Mouse (Mus musculus): ENCODE measurements around the gene Pam. TPM values are rescaled to one million over a fixed set of nuclear protein-coding genes. Genes with fewer than 3 reads are reported as not detected.

The Pam gene
- polyA plus RNA-seq, 1 experiment from 2014 or later = 27.2 TPM

DNA sequence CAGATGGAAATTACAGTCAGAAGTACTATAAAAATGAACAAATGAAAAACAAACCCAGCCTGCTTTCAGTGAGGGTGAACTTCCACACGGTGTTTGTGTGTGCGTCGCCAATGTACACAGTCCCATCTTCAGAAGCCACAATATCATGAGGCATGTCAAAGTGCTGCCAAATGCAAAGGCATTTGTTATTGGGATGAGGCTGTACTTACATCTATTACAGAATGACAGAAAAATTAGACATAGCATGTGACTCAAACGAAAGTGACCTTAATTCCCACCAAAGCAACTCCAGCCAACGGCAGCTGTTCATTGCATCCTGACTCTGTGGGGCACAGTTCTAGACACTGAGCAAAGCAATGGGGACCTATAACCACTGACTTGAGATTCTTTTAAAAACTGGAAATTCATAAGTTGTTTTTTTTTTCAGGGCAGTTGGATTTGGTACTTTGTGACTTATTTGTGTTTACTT is 261.1 kb downstream of the Pam start:
- no peaks in the 10 kb centered on the region for H3K27me3 ChIP-seq
- WGBS = 94% methylated on average over 5 of the region's 5 CpGs

DNA sequence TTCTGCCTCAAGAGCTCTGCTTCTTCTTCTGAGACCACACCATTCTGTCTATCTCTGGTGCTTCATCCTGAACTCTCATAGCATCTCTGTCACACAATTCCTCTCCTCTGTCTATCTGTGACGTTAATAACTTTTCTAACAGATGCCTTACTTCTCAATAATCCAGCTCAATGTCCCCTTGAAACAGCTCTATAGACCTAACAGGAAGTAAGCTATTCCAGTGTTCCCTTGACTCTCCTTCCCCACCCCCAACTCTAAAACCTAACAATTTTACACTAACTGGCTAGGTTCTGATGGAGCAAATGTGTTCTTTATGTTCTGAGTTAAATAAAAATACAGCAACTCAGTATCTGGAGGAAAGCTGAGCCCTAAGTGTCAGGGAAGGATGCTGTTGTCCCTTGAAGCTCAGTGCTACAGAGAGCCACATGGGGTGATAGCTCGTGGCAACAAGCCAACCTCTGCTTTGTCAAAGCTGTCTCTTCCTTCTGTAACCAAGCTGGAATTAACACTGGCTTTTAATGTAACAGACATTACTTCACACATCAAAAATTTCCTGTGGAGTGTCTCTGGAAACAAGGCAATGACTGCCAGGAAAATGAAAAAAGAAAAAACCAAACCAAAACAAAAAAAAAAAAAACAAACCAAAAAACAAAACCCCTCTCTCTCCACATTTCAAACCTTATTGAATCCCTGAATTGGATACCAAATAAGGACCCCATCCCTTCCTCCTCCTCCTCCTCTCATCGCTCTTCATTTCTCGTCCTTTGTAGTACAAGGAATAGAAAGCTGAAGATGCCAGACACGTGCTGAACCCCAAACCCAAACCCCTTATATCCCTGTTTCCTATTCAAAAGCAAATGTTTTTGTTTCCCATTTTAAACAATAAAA is 261.7 kb downstream of the Pam start:
- Histone ChIP-seq H3K4me3 (no peak overlapping the region), H3K9me3 (no peaks in the 10 kb centered on the region), H3K4me2 (replicated peaks) (no peak overlapping the region), H3K27me3 (no peaks in the 10 kb centered on the region), H3K27ac (replicated peaks) (no peak overlapping the region), H3K9ac (replicated peaks) (no peak overlapping the region), H3K36me3 (no peaks in the 10 kb centered on the region; the same call in 1 of the 2 replicates), H3K4me1 (no peaks in the 10 kb centered on the region)
- 77% methylated on average over 5 of the region's 5 CpGs for WGBS
- no peak for ATAC-seq (ENCODE audit: low FRiP score, low read depth)

More for the DNA sequence above, 261.1 kb downstream of the Pam start:
- Histone ChIP-seq H3K36me3 (no peaks in the 10 kb centered on the region; the same call in 1 of the 2 replicates), H3K4me2 (replicated peaks) (no peak overlapping the region), H3K9ac (replicated peaks) (no peak overlapping the region), H3K4me3 (no peak overlapping the region), H3K4me1 (no peaks in the 10 kb centered on the region), H3K27ac (replicated peaks) (no peak overlapping the region), H3K9me3 (no peaks in the 10 kb centered on the region)
- ATAC-seq (ENCODE audit: low FRiP score, low read depth) = no peak

DNA sequence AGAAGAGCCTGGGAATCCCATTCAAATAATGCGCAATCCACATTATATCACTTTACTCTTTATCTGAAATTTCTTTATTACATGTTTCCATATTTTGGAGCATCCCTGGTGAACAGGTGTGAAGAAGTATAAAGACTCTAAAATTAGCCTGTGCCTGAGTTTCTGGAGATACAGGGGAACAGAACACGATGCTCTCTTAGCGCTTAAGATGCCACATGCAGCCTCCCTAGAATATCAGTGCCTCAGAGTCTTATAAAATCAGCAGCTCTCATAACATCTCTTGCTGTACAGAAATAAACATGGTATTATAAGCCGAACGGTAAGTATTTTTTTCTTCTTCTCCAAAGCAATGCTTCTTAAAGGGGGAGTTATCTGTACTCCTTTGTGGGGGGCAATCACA is 267.4 kb downstream of the Pam start:
- no peak overlapping the region for H3K9ac ChIP-seq (replicated peaks)
- H3K4me3 ChIP-seq = no peak overlapping the region
- H3K27ac ChIP-seq (replicated peaks) = no peak overlapping the region
- no peaks in the 10 kb centered on the region; the same call in 1 of the 2 replicates for H3K36me3 ChIP-seq
- no peaks in the 10 kb centered on the region for H3K27me3 ChIP-seq
- H3K4me1 ChIP-seq = no peaks in the 10 kb centered on the region
- ATAC-seq (ENCODE audit: low FRiP score, low read depth) = no peak
- whole genome bisulfite sequencing = 91% methylated on average over 5 of the region's 5 CpGs
- H3K9me3 ChIP-seq = no peaks in the 10 kb centered on the region
- H3K4me2 ChIP-seq (replicated peaks) = no peak overlapping the region

DNA sequence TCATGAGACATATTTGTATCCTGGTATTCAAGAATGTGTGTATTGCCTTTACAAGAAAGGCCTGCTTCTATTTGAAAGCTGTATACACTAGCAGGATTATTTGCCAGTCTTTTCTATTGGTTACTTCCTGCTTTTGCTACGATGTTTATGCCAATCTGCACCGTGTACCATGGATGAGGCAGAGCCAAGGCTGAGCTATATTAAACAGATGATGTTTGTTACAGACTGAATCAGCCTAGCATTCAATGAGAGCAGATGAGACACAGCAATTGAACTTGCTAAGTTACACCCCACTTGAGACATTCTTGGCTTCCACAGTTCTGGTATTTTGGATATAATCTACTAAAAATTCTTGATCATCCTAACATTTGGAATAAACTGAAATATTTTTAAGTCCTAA is 267.9 kb downstream of the Pam start:
- H3K27me3 ChIP-seq = no peaks in the 10 kb centered on the region
- H3K36me3 ChIP-seq = no peaks in the 10 kb centered on the region; the same call in 1 of the 2 replicates
- WGBS = 93% methylated on average over 2 of the region's 2 CpGs
- no peaks in the 10 kb centered on the region for H3K9me3 ChIP-seq
- no peak overlapping the region for H3K4me2 ChIP-seq (replicated peaks)
- H3K9ac ChIP-seq (replicated peaks) = no peak overlapping the region
- no peak overlapping the region for H3K4me3 ChIP-seq
- no peak for ATAC-seq (ENCODE audit: low FRiP score, low read depth)
- H3K27ac ChIP-seq (replicated peaks) = no peak overlapping the region
- H3K4me1 ChIP-seq = no peaks in the 10 kb centered on the region

DNA sequence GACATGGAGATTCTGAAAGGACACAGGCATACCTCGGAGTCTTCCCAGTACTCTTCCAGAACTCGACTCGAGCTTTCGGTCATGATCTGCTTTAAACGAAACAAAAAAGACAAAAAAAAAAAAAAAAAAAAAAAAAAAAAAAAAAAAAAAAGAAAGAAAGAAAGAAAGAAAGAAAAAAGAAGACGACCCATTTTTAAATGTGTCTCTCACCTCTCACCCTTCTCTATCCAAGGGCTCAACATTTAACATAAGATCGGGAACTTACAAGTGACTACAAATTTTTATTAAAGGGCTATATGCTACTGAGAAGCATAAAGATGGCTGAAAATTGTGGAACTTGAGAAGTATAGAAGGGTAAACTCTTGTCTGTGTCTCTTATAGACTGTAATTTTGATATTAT is 272.5 kb downstream of the Pam start:
- H3K4me1 ChIP-seq = no peaks in the 10 kb centered on the region
- H3K4me3 ChIP-seq = no peak overlapping the region
- no peaks in the 10 kb centered on the region for H3K9me3 ChIP-seq
- no peak overlapping the region for H3K4me2 ChIP-seq (replicated peaks)
- no peak for ATAC-seq (ENCODE audit: low FRiP score, low read depth)
- no peaks in the 10 kb centered on the region for H3K36me3 ChIP-seq
- no peak overlapping the region for H3K9ac ChIP-seq (replicated peaks)
- no peaks in the 10 kb centered on the region for H3K27me3 ChIP-seq
- H3K27ac ChIP-seq (replicated peaks) = no peak overlapping the region
- 94% methylated on average over 7 of the region's 7 CpGs for WGBS

DNA sequence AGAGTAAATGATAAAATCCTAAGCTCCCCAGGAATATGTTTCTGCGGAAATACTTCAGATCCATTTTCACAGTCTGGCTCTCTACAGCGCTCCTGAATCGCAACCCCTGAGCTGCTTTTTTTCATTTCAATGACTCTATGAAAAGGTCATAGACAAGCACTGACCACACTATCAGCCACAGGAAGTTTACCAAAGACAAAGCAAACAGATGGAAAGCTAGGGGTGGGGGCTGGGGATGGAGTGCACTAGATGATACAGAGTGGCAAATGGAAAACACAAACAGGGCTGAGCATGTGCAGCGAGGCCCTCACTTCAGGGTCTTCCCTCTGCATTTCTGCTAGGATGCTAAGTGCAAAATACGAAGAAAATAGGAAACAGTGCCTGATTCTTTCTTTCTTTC is 273.2 kb downstream of the Pam start:
- no peak overlapping the region for H3K9ac ChIP-seq (replicated peaks)
- H3K9me3 ChIP-seq = no peaks in the 10 kb centered on the region
- no peaks in the 10 kb centered on the region for H3K36me3 ChIP-seq
- no peak for ATAC-seq (ENCODE audit: low FRiP score, low read depth)
- no peak overlapping the region for H3K4me3 ChIP-seq
- 79% methylated on average over 5 of the region's 5 CpGs for WGBS
- no peaks in the 10 kb centered on the region for H3K27me3 ChIP-seq
- no peak overlapping the region for H3K4me2 ChIP-seq (replicated peaks)
- H3K27ac ChIP-seq (replicated peaks) = no peak overlapping the region
- H3K4me1 ChIP-seq = no peaks in the 10 kb centered on the region

DNA sequence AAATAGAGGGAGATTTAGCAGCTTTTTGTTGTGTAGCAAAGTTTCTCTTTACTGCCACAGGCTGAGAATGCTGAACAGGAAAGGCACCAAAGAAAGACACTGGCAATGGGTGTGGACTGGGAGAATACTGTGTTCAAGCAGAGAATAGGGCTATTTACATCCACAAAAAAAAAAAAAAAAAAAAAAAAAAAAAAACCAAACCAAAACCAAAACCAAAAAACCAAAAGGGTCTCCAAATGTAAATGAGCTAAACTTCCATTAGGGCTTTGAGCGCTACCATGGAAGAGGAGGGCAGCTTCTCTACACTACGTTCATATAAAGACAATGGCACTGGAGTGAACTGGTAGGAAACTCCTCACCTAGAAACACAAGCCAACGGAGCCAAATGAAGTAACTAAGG is 274.2 kb downstream of the Pam start:
- Histone ChIP-seq H3K36me3 (no peaks in the 10 kb centered on the region), H3K4me2 (replicated peaks) (no peak overlapping the region), H3K27ac (replicated peaks) (no peak overlapping the region), H3K27me3 (no peaks in the 10 kb centered on the region), H3K9ac (replicated peaks) (no peak overlapping the region), H3K9me3 (no peaks in the 10 kb centered on the region), H3K4me3 (no peak overlapping the region), H3K4me1 (no peaks in the 10 kb centered on the region)
- WGBS = 89% methylated on average over 3 of the region's 3 CpGs
- ATAC-seq (ENCODE audit: low FRiP score, low read depth) = no peak

DNA sequence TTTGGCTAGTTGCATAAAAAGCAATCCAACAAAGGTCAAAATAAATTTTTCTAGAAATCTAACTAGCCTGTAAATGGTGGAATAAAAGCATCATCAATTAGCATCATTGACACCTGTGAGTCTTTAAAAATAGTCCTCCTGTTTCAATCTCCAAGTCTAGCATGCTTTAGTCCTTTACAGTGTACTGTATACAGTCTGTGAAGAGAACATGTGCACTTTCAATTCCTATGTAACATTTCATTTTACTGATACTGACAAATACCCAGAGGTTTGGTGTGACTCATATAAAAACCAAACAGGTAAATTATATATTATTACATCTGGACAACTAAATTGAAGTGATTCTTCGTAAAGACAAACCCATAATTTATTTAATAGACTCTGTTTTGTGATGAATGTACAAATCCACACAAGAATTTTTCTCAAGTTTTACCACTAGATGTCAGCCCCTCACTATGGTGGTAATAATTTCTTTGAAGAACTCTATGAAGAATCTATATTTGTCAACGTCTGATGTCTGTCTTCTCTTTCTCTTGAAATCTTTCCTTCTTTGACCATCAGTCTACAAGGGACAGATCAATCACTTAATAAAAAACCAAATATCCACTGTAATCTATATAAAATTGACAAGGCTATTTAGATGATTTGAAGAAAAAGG is 286.1 kb downstream of the Pam start:
- 54% methylated on average over 2 of the region's 2 CpGs for WGBS

DNA sequence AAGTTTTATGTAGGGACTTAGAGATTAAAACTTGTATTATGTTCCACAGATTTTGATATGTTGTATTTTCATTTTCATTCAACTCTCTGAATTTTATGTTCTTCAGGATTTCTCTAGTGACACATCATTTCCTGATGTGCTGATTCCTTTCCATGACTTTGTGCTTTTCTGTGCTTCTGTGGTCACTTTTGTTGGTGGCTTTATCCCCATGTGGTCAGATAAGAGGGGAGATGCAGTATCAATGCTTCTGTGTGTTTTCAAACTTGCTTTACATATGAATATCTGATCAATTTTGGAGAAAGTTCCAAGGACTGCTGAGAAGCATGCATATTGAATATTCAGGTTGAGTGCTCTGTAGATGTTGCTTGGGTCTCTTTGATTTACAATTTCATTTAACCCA is 290.9 kb downstream of the Pam start:
- no peak overlapping the region for H3K27ac ChIP-seq (replicated peaks)
- no peaks in the 10 kb centered on the region; the same call in 1 of the 2 replicates for H3K4me1 ChIP-seq
- no peaks in the 10 kb centered on the region for H3K27me3 ChIP-seq
- no peaks in the 10 kb centered on the region for H3K36me3 ChIP-seq
- H3K4me2 ChIP-seq (replicated peaks) = no peak overlapping the region
- H3K4me3 ChIP-seq = no peak overlapping the region
- H3K9me3 ChIP-seq = 0 out of 2 replicates have a peak, but pooled peaks cover 8% of the 10 kb centered on the region
- no peak for ATAC-seq (ENCODE audit: low FRiP score, low read depth)
- no peak overlapping the region for H3K9ac ChIP-seq (replicated peaks)

More for the DNA sequence above, 286.1 kb downstream of the Pam start:
- H3K4me2 ChIP-seq (replicated peaks) = no peak overlapping the region
- no peak overlapping the region for H3K9ac ChIP-seq (replicated peaks)
- no peaks in the 10 kb centered on the region for H3K36me3 ChIP-seq
- ATAC-seq (ENCODE audit: low FRiP score, low read depth) = 0 out of 2 replicates have a peak, but pooled peaks have one; percentile 38
- no peaks in the 10 kb centered on the region for H3K4me1 ChIP-seq
- H3K9me3 ChIP-seq = no peaks in the 10 kb centered on the region
- no peak overlapping the region for H3K27ac ChIP-seq (replicated peaks)
- no peak overlapping the region for H3K4me3 ChIP-seq
- no peaks in the 10 kb centered on the region for H3K27me3 ChIP-seq

DNA sequence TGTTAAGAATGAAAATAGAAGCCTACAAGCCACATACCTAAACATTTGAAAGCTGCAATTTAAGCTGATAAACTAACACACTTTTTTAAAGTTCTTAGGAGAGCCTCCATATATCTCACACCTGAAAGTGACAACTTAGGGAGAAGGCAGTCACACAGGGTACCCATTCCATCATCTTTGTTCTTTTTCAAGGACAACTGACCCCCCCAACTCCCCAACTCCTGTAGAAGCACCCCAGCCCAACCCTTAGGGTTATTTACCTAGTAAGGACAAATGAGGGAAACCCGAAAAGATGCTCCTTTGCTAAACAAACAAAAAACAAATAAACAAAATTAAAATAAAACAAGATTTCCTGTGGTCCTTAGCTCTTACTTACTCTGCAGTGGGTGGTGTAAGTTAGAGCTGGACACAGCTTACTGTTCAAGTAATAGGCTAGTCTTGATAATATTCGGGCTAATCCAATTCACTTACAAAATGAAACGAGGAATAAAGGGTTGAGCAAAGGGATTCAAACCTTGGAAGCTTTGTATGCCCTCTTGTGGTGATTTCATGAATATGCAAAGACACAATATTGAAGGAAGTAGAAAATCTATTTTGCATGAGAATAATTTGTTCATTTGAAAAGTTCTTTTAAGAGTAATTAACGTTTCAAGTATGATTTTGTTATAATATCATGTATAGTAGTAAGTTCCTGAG is 293.1 kb downstream of the Pam start:
- H3K4me3 ChIP-seq = no peak overlapping the region
- no peaks in the 10 kb centered on the region for H3K36me3 ChIP-seq
- H3K27ac ChIP-seq (replicated peaks) = no peak overlapping the region
- H3K9me3 ChIP-seq = 0 out of 2 replicates have a peak, but pooled peaks cover 8% of the 10 kb centered on the region
- no peak overlapping the region for H3K4me2 ChIP-seq (replicated peaks)
- 37% methylated on average over 4 of the region's 4 CpGs for WGBS
- ATAC-seq (ENCODE audit: low FRiP score, low read depth) = 0 out of 2 replicates have a peak, but pooled peaks have one; percentile 38
- H3K4me1 ChIP-seq = no peaks in the 10 kb centered on the region; the same call in 1 of the 2 replicates
- no peaks in the 10 kb centered on the region for H3K27me3 ChIP-seq
- no peak overlapping the region for H3K9ac ChIP-seq (replicated peaks)

DNA sequence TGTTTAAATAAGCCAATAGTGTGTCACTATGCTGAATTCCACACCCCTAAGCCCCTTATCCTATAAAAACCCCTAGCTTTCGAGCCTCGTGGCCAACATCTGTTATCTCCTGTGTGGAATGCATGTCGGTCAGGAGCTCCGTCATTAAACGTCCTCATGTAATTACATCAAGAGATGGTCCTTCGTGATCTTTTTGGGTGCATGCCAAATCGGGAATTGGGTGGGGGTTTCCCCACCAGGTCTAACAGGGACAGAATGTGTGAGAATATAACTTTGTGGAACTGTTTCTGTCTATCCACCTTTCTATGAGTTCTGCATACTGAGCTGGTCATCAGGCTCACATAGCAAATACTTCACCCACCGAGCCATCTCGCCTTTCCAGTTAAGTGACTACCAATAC is 299.5 kb downstream of the Pam start:
- WGBS = 88% methylated on average over 9 of the region's 9 CpGs
- H3K4me1 ChIP-seq = no peaks in the 10 kb centered on the region
- no peak for ATAC-seq (ENCODE audit: low FRiP score, low read depth)
- H3K4me3 ChIP-seq = no peak overlapping the region
- no peak overlapping the region for H3K9ac ChIP-seq (replicated peaks)
- no peak overlapping the region for H3K4me2 ChIP-seq (replicated peaks)
- no peak overlapping the region for H3K27ac ChIP-seq (replicated peaks)
- H3K36me3 ChIP-seq = no peaks in the 10 kb centered on the region
- 0 out of 2 replicates have a peak, but pooled peaks cover 8% of the 10 kb centered on the region for H3K9me3 ChIP-seq
- no peaks in the 10 kb centered on the region for H3K27me3 ChIP-seq

DNA sequence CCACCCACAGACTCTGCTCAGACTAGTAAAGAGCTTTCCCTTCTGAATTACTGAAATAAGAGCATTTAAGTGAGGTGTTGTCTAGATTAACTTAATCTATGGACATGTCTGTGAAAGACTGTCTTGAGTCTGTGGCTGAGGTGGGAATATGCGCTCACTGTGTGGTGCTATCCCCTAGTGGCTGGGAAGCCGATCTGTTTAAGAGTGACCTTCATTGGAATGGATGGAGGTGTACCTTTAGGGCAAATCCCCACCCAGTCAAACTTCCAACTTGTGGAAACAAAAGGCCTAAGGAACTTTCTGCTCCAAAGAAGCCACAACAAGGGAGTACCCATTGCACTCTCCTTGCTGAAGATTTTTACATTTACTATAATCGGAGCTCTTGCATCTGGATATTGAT is 301.3 kb downstream of the Pam start:
- WGBS = 90% methylated on average over 3 of the region's 3 CpGs
- no peak for ATAC-seq (ENCODE audit: low FRiP score, low read depth)
- no peaks in the 10 kb centered on the region for H3K27me3 ChIP-seq

More for the DNA sequence above, 301.3 kb downstream of the Pam start:
- no peaks in the 10 kb centered on the region for H3K9me3 ChIP-seq
- no peak overlapping the region for H3K4me3 ChIP-seq
- H3K4me2 ChIP-seq (replicated peaks) = no peak overlapping the region
- H3K36me3 ChIP-seq = no peaks in the 10 kb centered on the region
- H3K27ac ChIP-seq (replicated peaks) = no peak overlapping the region
- H3K4me1 ChIP-seq = no peaks in the 10 kb centered on the region
- H3K9ac ChIP-seq (replicated peaks) = no peak overlapping the region
